Mouse (Mus musculus): ENCODE results near the gene Cyp24a1. TPM values are rescaled to one million over a fixed set of nuclear protein-coding genes. Genes with fewer than 3 reads are reported as not detected.
A peak's percentile ranks its signal among the peaks of the same experiment; 100 is the strongest.

Gene Cyp24a1
- polyA plus RNA-seq, 1 experiment, result not detected

- no peak for TF ChIP-seq CTCF (IDR thresholded peaks at IDR 0.05; ENCODE audit: borderline replicate concordance, insufficient read depth, low read length)
- TF ChIP-seq POLR2A (IDR thresholded peaks at IDR 0.05; ENCODE audit: low read depth, low read length), result no peak
These were observed 32.8 kb upstream of the Cyp24a1 start for GRCm38 (mm10) chr2:170529766-170530165.

DNA sequence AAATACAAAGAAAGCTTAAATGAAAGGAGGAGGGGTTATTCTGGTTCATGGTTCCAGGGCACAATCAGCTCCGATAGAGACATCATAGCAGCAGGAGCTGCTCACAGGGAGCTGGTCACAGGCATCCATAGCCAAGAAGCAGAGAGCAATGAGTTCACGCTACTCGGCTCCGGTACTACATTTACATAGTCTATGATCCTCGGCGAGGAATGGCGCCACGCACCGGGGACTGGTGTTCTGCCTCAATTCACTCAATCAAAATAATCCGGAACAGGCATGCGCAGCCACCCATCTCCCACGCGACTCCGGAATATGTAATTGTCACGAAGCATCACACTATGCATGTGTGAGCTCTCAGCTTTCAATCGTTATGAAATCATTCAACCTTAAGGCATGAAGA is 31.1 kb upstream of the Cyp24a1 start:
- Histone ChIP-seq H3K27ac (ENCODE audit: insufficient read depth, low read length) (no peak overlapping the region), H3K4me3 (ENCODE audit: insufficient read depth, low read length) (no peak overlapping the region), H3K4me1 (ENCODE audit: control insufficient read depth, insufficient read depth, low read length) (peaks cover 6% of the 10 kb centered on the region)
- TF ChIP-seq CTCF (IDR thresholded peaks at IDR 0.05; ENCODE audit: borderline replicate concordance, insufficient read depth, low read length) (no peak), POLR2A (IDR thresholded peaks at IDR 0.05; ENCODE audit: low read depth, low read length) (no peak)

More at GRCm38 (mm10) chr2:170529766-170530165, 32.8 kb upstream of the Cyp24a1 start:
- no peak overlapping the region for H3K4me3 ChIP-seq (ENCODE audit: insufficient read depth, low read length)
- H3K27ac ChIP-seq (ENCODE audit: insufficient read depth, low read length), result no peak overlapping the region
- peaks cover 7% of the 10 kb centered on the region for H3K4me1 ChIP-seq (ENCODE audit: control insufficient read depth, insufficient read depth, low read length)

- TF ChIP-seq POLR2A (IDR thresholded peaks at IDR 0.05; ENCODE audit: low read depth, low read length) (no peak), CTCF (IDR thresholded peaks at IDR 0.05; ENCODE audit: borderline replicate concordance, insufficient read depth, low read length) (no peak)
- Histone ChIP-seq H3K4me1 (ENCODE audit: control insufficient read depth, insufficient read depth, low read length) (peaks cover 6% of the 10 kb centered on the region), H3K27ac (ENCODE audit: insufficient read depth, low read length) (peak overlapping the region; percentile 49), H3K4me3 (ENCODE audit: insufficient read depth, low read length) (no peak overlapping the region)
These were observed 29.6 kb upstream of the Cyp24a1 start for GRCm38 (mm10) chr2:170526513-170526912.

GRCm38 (mm10) chr2:170520321-170520971 is 23.5 kb upstream of the Cyp24a1 start:
- H3K4me3 ChIP-seq (ENCODE audit: insufficient read depth, low read length), result no peak overlapping the region
- H3K4me1 ChIP-seq (ENCODE audit: control insufficient read depth, insufficient read depth, low read length), result no peaks in the 10 kb centered on the region
- TF ChIP-seq CTCF (IDR thresholded peaks at IDR 0.05; ENCODE audit: borderline replicate concordance, insufficient read depth, low read length) (peak; percentile 38; the same call in 1 of the 2 replicates), POLR2A (IDR thresholded peaks at IDR 0.05; ENCODE audit: low read depth, low read length) (no peak)
- H3K27ac ChIP-seq (ENCODE audit: insufficient read depth, low read length), result no peak overlapping the region

GRCm38 (mm10) chr2:170513756-170514155 is 16.8 kb upstream of the Cyp24a1 start:
- H3K4me1 ChIP-seq (ENCODE audit: control insufficient read depth, insufficient read depth, low read length), result peaks cover 6% of the 10 kb centered on the region; the same call in 1 of the 2 replicates
- H3K27ac ChIP-seq (ENCODE audit: insufficient read depth, low read length), result no peak overlapping the region
- H3K4me3 ChIP-seq (ENCODE audit: insufficient read depth, low read length), result no peak overlapping the region
- TF ChIP-seq POLR2A (IDR thresholded peaks at IDR 0.05; ENCODE audit: low read depth, low read length) (no peak), CTCF (IDR thresholded peaks at IDR 0.05; ENCODE audit: borderline replicate concordance, insufficient read depth, low read length) (no peak)

DNA sequence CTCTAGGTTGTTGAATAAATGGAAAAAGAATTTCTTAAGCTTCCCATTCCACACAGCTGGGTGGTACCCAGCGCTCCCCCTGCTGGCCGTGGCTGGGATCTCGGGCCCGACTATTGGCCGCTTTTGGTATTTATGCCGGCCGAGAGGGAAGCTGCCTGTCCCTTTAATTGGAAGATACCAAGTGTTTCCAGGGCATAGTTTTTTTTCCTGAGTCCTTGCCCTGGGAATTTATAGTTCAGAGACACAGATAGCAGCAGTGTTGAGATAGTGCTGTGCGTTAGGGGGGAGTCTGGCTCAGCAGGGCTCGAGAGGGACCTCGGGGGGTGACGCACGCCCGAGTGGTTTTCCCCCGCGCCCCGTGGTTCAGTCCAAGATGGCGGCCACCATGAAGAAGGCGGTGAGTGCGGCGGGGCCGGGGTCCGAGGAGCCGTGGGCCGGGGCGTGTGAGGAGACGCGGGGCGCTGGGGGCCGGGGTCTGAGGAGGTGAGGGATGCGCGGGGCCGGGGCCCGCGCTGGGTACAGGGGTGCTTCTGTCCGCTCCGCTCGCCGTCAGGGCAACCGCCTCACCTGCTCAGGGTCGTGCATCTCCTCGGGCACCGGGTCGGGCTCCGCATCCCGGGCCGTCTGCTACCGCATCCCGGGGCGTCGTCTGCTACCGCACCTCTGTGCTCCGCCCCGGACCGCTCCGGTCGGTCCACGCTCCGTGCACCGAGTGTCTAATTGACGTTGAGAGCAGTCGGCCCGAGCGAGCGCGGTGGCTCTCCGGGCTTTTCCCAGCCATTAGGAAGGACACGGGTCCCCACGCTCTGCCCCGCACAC is 14.3 kb upstream of the Cyp24a1 start:
- TF ChIP-seq POLR2A (IDR thresholded peaks at IDR 0.05; ENCODE audit: low read depth, low read length) (peak; percentile 58), CTCF (IDR thresholded peaks at IDR 0.05; ENCODE audit: borderline replicate concordance, insufficient read depth, low read length) (peak; percentile 52)
- peaks cover 6% of the 10 kb centered on the region; the same call in 1 of the 2 replicates for H3K4me1 ChIP-seq (ENCODE audit: control insufficient read depth, insufficient read depth, low read length)
- H3K4me3 ChIP-seq (ENCODE audit: insufficient read depth, low read length), result peak overlapping the region; percentile 85
- H3K27ac ChIP-seq (ENCODE audit: insufficient read depth, low read length), result peak overlapping the region; percentile 47

- peak; percentile 31; the same call in 1 of the 2 replicates for TF ChIP-seq CTCF (IDR thresholded peaks at IDR 0.05; ENCODE audit: borderline replicate concordance, insufficient read depth, low read length)
- no peak for TF ChIP-seq POLR2A (IDR thresholded peaks at IDR 0.05; ENCODE audit: low read depth, low read length)
- Histone ChIP-seq H3K27ac (ENCODE audit: insufficient read depth, low read length) (no peak overlapping the region), H3K4me1 (ENCODE audit: control insufficient read depth, insufficient read depth, low read length) (peaks cover 6% of the 10 kb centered on the region; the same call in 1 of the 2 replicates), H3K4me3 (ENCODE audit: insufficient read depth, low read length) (no peak overlapping the region)
These were observed 11.9 kb upstream of the Cyp24a1 start for GRCm38 (mm10) chr2:170508821-170509220.

DNA sequence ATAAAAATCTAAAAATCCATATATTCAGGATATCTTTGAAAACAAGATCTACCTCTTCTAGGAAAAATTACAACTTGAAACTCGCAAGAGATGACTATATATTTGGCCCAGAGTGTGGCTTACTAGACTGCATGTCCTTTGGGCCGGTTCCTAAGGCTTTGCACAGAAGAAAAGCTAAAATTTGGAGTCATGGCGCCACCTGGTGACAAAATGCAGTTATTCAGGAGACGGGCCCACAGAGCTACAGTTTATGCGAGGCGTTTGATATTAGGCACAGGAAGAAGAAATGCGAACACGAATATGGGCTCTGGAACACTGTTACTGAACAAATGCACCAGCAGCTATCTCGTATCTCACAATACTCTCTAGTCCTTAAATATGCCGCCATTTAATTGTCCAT is 10.8 kb upstream of the Cyp24a1 start:
- TF ChIP-seq CTCF (IDR thresholded peaks at IDR 0.05; ENCODE audit: borderline replicate concordance, insufficient read depth, low read length) (peak; percentile 24; the same call in 1 of the 2 replicates), POLR2A (IDR thresholded peaks at IDR 0.05; ENCODE audit: low read depth, low read length) (no peak)
- Histone ChIP-seq H3K27ac (ENCODE audit: insufficient read depth, low read length) (no peak overlapping the region), H3K4me1 (ENCODE audit: control insufficient read depth, insufficient read depth, low read length) (peaks cover 3% of the 10 kb centered on the region; the same call in 1 of the 2 replicates), H3K4me3 (ENCODE audit: insufficient read depth, low read length) (no peak overlapping the region)

GRCm38 (mm10) chr2:170503983-170504382 is 7.0 kb upstream of the Cyp24a1 start:
- no peak overlapping the region for H3K27ac ChIP-seq (ENCODE audit: insufficient read depth, low read length)
- no peak overlapping the region for H3K4me3 ChIP-seq (ENCODE audit: insufficient read depth, low read length)
- H3K4me1 ChIP-seq (ENCODE audit: control insufficient read depth, insufficient read depth, low read length), result no peaks in the 10 kb centered on the region
- no peak for TF ChIP-seq POLR2A (IDR thresholded peaks at IDR 0.05; ENCODE audit: low read depth, low read length)
- no peak for TF ChIP-seq CTCF (IDR thresholded peaks at IDR 0.05; ENCODE audit: borderline replicate concordance, insufficient read depth, low read length)

- no peak overlapping the region for H3K27ac ChIP-seq (ENCODE audit: insufficient read depth, low read length)
- no peak overlapping the region for H3K4me3 ChIP-seq (ENCODE audit: insufficient read depth, low read length)
- H3K4me1 ChIP-seq (ENCODE audit: control insufficient read depth, insufficient read depth, low read length), result no peaks in the 10 kb centered on the region
- TF ChIP-seq CTCF (IDR thresholded peaks at IDR 0.05; ENCODE audit: borderline replicate concordance, insufficient read depth, low read length) (no peak), POLR2A (IDR thresholded peaks at IDR 0.05; ENCODE audit: low read depth, low read length) (no peak)
These were observed 6.4 kb upstream of the Cyp24a1 start for GRCm38 (mm10) chr2:170503343-170503742.

Data from embryonic fibroblast, embryonic 13.5 days (primary cell).